8 mouse cellular contexts compared by ENCODE assay signal in the genomic region with DNA sequence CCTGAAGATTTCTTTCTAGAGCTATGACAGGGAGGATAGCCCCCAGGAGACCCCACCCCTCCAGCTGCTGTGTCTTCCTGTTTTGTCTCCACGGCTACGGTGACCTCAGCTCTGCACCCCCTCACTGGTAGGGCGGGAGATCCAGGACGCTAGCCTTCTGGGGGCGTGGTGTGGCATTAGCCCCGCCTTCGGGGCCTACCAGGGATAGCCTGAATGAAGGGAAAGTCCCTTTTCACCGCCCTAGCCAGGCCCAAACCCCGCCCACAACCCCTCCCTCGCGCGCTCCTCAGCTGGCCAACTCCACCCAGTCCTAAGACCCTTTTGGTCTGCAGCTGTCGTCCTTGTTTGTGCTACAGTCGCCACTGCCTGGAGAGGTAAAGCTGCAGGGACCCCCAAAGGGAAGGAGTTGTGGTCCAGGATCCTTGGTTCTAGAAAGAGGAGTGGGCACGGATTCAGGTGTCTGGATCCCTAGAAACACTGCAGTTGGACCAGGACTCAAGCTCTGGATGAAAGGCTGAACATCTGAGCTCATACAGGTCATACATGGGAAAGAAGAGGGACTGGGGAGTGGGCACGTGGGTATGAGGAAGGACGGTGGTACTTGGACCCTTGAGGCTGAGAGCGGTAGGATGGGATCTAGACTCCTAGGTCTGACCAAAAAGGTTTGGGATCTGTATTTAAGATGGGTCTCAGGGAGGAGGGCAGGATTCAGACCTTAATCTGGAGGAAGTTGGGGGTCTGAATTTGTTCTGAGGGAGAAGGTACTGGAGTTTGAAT. TPM values are rescaled to one million over a fixed set of nuclear protein-coding genes. Genes with fewer than 3 reads are reported as not detected.
DNase-seq lines count a peak whose midpoint lies in the region; ATAC-seq and TF ChIP-seq lines count a peak whose summit lies in the region.

No protein-coding gene starts in this region.

- peak; percentile 97 for DNase-seq in adrenal gland, adult 8-10 months
- peak; percentile 98 for DNase-seq in embryo, embryonic 11 days
- DNase-seq in left cerebral cortex, postnatal 4 days, result peak; percentile 96
- peak; percentile 99 for DNase-seq in midbrain, embryonic 11.5 days (ENCODE audit: low spot score, missing footprints)
- peak; percentile 77 for DNase-seq in right cerebral cortex, postnatal 4 days

- peak overlapping the region; percentile 53 for H3K4me3 ChIP-seq in intestine, postnatal 0 days (ENCODE audit: low read depth, low read length)
- peak overlapping the region; percentile 23 for H3K4me3 ChIP-seq in midbrain, embryonic 11.5 days (ENCODE audit: low read depth, low read length)

- peak overlapping the region; percentile 79 for H3K27ac ChIP-seq in intestine, postnatal 0 days (ENCODE audit: low read depth, low read length)
- H3K27ac ChIP-seq in midbrain, embryonic 11.5 days (ENCODE audit: low read depth, low read length), result peak overlapping the region; percentile 33

- no peaks in the 10 kb centered on the region for H3K36me3 ChIP-seq in intestine, postnatal 0 days (ENCODE audit: control insufficient read depth, insufficient read depth)
- no peaks in the 10 kb centered on the region for H3K36me3 ChIP-seq in midbrain, embryonic 11.5 days (ENCODE audit: control insufficient read depth, insufficient read depth, low read length)

- 2% methylated on average over 18 of the region's 18 CpGs for WGBS in intestine, postnatal 0 days
- 1% methylated on average over 18 of the region's 18 CpGs for WGBS in midbrain, embryonic 11.5 days

- no peak for TF ChIP-seq CTCF in intestine, postnatal 0 days (IDR thresholded peaks at IDR 0.05; ENCODE audit: low read depth)

- H3K4me2 ChIP-seq in intestine, postnatal 0 days (replicated peaks; ENCODE audit: low read depth), result peak overlapping the region; percentile 73
- peak overlapping the region; percentile 35 for H3K4me2 ChIP-seq in midbrain, embryonic 11.5 days

- H3K27me3 ChIP-seq in intestine, postnatal 0 days (replicated peaks; ENCODE audit: control insufficient read depth, insufficient read depth, low read length), result no peaks in the 10 kb centered on the region
- H3K27me3 ChIP-seq in midbrain, embryonic 11.5 days (ENCODE audit: control insufficient read depth, insufficient read depth, low read length), result no peaks in the 10 kb centered on the region

- ATAC-seq in granulocyte monocyte progenitor cell, adult 5-6 weeks (replicated peaks; ENCODE audit: poor library complexity, severe bottlenecking), result peak; percentile 77
- ATAC-seq in intestine, postnatal 0 days, result peak; percentile 73
- peak; percentile 96 for ATAC-seq in midbrain, embryonic 11.5 days (ENCODE audit: low FRiP score)
- no peak for ATAC-seq in erythroid progenitor cell, adult 5-6 weeks (replicated peaks; ENCODE audit: low FRiP score, poor library complexity, severe bottlenecking)

- 0 out of 2 replicates have a peak, but pooled peaks cover 12% of the 10 kb centered on the region for H3K4me1 ChIP-seq in intestine, postnatal 0 days (replicated peaks; ENCODE audit: control insufficient read depth, insufficient read depth, low read length)
- peaks cover 20% of the 10 kb centered on the region for H3K4me1 ChIP-seq in midbrain, embryonic 11.5 days (ENCODE audit: control insufficient read depth, insufficient read depth, low read length)

- H3K9me3 ChIP-seq in intestine, postnatal 0 days (ENCODE audit: control insufficient read depth), result no peaks in the 10 kb centered on the region
- H3K9me3 ChIP-seq in midbrain, embryonic 11.5 days (ENCODE audit: control insufficient read depth, low read length), result no peaks in the 10 kb centered on the region

- intact Hi-C loops in left cerebral cortex, postnatal 4 days (cut with DNase I), result loop anchor here (10.0 kb wide), 1 partner anchor 66 kb away; no protein-coding TSS in a partner anchor

- H3K9ac ChIP-seq in intestine, postnatal 0 days (ENCODE audit: low read depth, low read length), result peak overlapping the region; percentile 65
- peak overlapping the region; percentile 53 for H3K9ac ChIP-seq in midbrain, embryonic 11.5 days (ENCODE audit: low read length)

RNA-seq across cellular contexts. Expression of gene Prkcg, which starts 1.5 kb away (rescaled TPM):
- total RNA-seq in adrenal gland, adult 8-10 months (2022), result 1 to 10 TPM in 3 of 4 experiments, under 1 TPM in 1; 0.63 to 1.9 (median 1.6) TPM
- total RNA-seq in granulocyte monocyte progenitor cell, adult 5-6 weeks (2014; fragmentation: Nextera tagmentation), result not detected in 2 replicates
- total RNA-seq in granulocyte monocyte progenitor cell, adult 5-6 weeks (2017), result not detected in 2 replicates
- polyA plus RNA-seq in intestine, postnatal 0 days (2015; fragmentation: Nextera tagmentation; extraction: Ambion mirVana), result 0.10 and 0.57 TPM in 2 replicates
- total RNA-seq in left cerebral cortex, postnatal 4 days (2021), result 100 to 1,000 TPM in 1 of 2 experiments, 10 to 100 TPM in 1; 88.7 to 100 TPM
- 0.31 and 0.77 TPM in 2 replicates for polyA plus RNA-seq in midbrain, embryonic 11.5 days (2014; fragmentation: Nextera tagmentation; extraction: Ambion mirVana)
- 0.84 and 6.8 TPM in 2 replicates for total RNA-seq in erythroid progenitor cell, adult 5-6 weeks (2015; ENCODE audit: low replicate concordance)
- total RNA-seq in erythroid progenitor cell, adult 5-6 weeks (2017; ENCODE audit: low replicate concordance), result not detected in 2 replicates

RNA-seq across cellular contexts. Expression of gene Myadm, which starts 1.6 kb away (rescaled TPM):
- total RNA-seq in adrenal gland, adult 8-10 months (2022), result 10 to 100 TPM; 58.4 to 87.4 (median 71.8) TPM
- total RNA-seq in granulocyte monocyte progenitor cell, adult 5-6 weeks (2014; fragmentation: Nextera tagmentation), result 14.0 TPM in 2 replicates
- 3.2 and 3.7 TPM in 2 replicates for total RNA-seq in granulocyte monocyte progenitor cell, adult 5-6 weeks (2017)
- polyA plus RNA-seq in intestine, postnatal 0 days (2015; fragmentation: Nextera tagmentation; extraction: Ambion mirVana), result 71.3 and 75.3 TPM in 2 replicates
- 10 to 100 TPM; 34.6 to 35.9 TPM for total RNA-seq in left cerebral cortex, postnatal 4 days (2021)
- polyA plus RNA-seq in midbrain, embryonic 11.5 days (2014; fragmentation: Nextera tagmentation; extraction: Ambion mirVana), result 38.1 and 41.2 TPM in 2 replicates
- total RNA-seq in erythroid progenitor cell, adult 5-6 weeks (2015; ENCODE audit: low replicate concordance), result 12.6 and 13.0 TPM in 2 replicates
- total RNA-seq in erythroid progenitor cell, adult 5-6 weeks (2017; ENCODE audit: low replicate concordance), result 5.3 and 6.4 TPM in 2 replicates

RNA-seq across cellular contexts. Expression of gene Nlrp12, which starts 40.9 kb away (rescaled TPM):
- total RNA-seq in adrenal gland, adult 8-10 months (2022), result under 1 TPM in 1 of 4 experiments, not detected in 3; 0.11 TPM
- total RNA-seq in granulocyte monocyte progenitor cell, adult 5-6 weeks (2014; fragmentation: Nextera tagmentation), result 3.4 TPM in 1 of 2 replicates, not detected in the other
- total RNA-seq in granulocyte monocyte progenitor cell, adult 5-6 weeks (2017), result 2.1 and 3.2 TPM in 2 replicates
- not detected in 2 replicates for polyA plus RNA-seq in intestine, postnatal 0 days (2015; fragmentation: Nextera tagmentation; extraction: Ambion mirVana)
- under 1 TPM; 0.06 to 0.08 TPM for total RNA-seq in left cerebral cortex, postnatal 4 days (2021)
- polyA plus RNA-seq in midbrain, embryonic 11.5 days (2014; fragmentation: Nextera tagmentation; extraction: Ambion mirVana), result not detected in 2 replicates
- total RNA-seq in erythroid progenitor cell, adult 5-6 weeks (2015; ENCODE audit: low replicate concordance), result 0.72 TPM in 1 of 2 replicates, not detected in the other
- total RNA-seq in erythroid progenitor cell, adult 5-6 weeks (2017; ENCODE audit: low replicate concordance), result 1.0 TPM in 1 of 2 replicates, not detected in the other

RNA-seq across cellular contexts. Expression of gene Cacng7, which starts 42.3 kb away (rescaled TPM):
- 10 to 100 TPM in 2 of 4 experiments, 1 to 10 TPM in 2; 9.1 to 25.6 (median 14.2) TPM for total RNA-seq in adrenal gland, adult 8-10 months (2022)
- not detected in 2 replicates for total RNA-seq in granulocyte monocyte progenitor cell, adult 5-6 weeks (2014; fragmentation: Nextera tagmentation)
- not detected in 2 replicates for total RNA-seq in granulocyte monocyte progenitor cell, adult 5-6 weeks (2017)
- polyA plus RNA-seq in intestine, postnatal 0 days (2015; fragmentation: Nextera tagmentation; extraction: Ambion mirVana), result 0.63 and 0.86 TPM in 2 replicates
- total RNA-seq in left cerebral cortex, postnatal 4 days (2021), result 100 to 1,000 TPM; 111 to 123 TPM
- polyA plus RNA-seq in midbrain, embryonic 11.5 days (2014; fragmentation: Nextera tagmentation; extraction: Ambion mirVana), result 4.2 and 4.4 TPM in 2 replicates
- not detected in 2 replicates for total RNA-seq in erythroid progenitor cell, adult 5-6 weeks (2015; ENCODE audit: low replicate concordance)
- 2.1 TPM in 1 of 2 replicates, not detected in the other for total RNA-seq in erythroid progenitor cell, adult 5-6 weeks (2017; ENCODE audit: low replicate concordance)

Comparison
In these comparisons a context has a peak if more than half of its experiments do, and no peak if none do; other contexts are left out.
1. RNA of gene Prkcg, which starts 1.5 kb away (total RNA-seq): 88.7 to 100 TPM in left cerebral cortex, postnatal 4 days; 0.63 to 1.9 TPM in adrenal gland, adult 8-10 months, 0.84 to 6.8 TPM in erythroid progenitor cell, adult 5-6 weeks and not detected in granulocyte monocyte progenitor cell, adult 5-6 weeks; every median in the first group is over 10 times any median in the second.
2. Peak in every context shown above with its lines, with median percentiles within 50 percentile points of each other: DNase-seq.